Mouse (Mus musculus): ENCODE data around the gene Cln5.

Gene Cln5

DNA sequence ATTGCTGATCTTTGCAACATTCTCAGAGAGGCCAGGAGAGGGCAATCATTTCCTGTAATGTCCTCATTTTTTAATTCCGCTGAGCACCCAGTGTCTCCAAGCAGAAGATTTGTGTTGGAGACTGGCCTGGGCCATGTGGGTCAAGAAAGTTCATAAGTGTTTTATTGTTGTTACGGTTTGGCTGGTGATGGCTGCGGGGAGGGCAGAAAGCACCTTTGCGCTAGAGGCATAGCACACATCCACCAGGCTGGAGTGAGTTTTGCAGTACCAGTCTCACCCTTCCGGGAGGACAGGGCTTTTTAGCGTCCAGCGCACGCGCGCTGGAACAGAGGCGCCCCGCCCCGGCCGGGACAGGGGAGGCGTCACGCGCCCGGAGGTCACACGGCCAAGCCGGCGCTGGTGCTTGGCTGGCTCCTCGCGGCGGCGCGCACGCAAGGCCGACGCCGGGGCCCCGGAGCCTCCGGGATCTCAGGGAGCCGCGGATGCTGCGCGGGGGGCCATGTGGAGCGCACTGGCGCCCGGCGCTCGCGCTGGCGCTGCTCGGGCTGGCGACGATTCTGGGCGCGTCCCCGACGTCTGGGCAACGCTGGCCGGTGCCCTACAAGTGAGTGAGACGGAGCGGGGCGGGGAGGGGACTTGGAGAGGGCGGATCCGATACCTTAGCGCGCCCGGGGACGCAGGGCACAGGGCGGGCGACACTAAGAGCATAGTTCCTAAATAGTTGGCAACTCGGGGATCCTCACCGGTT is at the start of gene Cln5:
TSS of gene Cln5 (plus strand) at position 353 of the 748 bp plus-strand sequence.
- peak; percentile 89 to 91 for DNase-seq (ENCODE audit: low spot score in 2 of 2)

DNA sequence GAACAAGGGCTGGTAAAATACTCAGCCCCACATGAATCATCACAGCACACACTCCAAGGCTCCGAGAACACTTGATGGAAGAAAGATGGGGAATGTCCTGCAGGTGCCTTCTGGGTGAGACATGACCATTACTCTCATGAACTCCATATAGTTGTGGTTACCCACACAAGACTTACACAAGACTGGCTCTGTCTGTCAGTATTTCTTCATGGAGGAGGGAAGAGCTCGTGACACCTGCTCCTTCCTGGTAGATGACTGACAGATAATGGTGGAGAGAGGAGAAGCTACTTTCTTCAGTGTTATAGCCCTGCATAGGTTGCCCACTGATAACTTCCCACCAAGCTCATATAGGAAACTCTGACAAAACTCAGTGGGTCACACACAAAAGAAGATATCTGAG is 40.8 kb upstream of the Cln5 start:
- no peak for DNase-seq (ENCODE audit: low spot score in 2 of 2)

DNA sequence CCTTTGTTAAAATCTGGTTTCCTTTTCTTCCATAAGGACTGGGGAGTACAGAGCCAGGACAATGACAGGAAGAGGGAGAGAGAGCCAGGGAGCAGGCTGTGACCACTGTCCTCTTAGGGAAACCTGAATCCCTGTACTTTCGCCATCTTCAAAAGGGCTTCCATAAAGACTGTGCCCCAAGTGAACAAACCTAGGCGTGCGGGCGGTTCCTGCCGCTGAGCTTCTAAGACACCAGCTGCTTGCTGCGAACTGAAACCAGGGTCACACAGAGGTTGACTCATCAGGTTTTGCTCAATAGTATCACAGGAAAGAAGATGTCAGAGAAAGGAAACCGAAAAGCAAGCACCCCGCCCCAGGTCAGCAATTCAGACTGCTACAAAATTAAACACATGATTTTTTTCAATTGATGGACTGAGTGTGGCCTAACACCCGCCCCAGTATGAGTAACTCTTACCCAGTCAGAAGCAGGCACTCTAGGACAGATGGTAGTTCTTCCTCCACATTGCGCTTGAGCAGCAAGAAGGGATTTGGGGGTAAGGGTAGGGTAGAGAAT is 36.7 kb upstream of the Cln5 start:
- DNase-seq (ENCODE audit: low spot score in 2 of 2): no peak

DNA sequence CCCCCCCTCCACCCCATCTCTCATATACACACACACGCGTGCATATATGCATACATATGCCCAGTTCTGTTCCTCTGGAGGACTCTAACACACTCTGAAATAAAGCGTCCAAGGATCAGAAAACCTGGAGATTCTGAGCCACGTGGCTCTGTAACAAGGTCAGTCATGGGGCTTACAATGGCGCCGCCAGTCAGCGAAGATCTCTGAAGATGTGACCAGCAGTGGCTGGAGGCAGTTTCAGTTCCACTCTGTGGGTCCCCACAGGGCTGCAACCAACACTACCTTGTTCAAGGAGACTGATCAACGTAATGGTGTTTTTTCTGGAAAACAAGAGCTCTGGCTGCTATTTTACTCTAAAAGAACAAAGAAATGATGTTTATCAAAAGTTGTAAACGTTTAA is 35.9 kb upstream of the Cln5 start:
- DNase-seq (ENCODE audit: low spot score in 2 of 2): no peak

DNA sequence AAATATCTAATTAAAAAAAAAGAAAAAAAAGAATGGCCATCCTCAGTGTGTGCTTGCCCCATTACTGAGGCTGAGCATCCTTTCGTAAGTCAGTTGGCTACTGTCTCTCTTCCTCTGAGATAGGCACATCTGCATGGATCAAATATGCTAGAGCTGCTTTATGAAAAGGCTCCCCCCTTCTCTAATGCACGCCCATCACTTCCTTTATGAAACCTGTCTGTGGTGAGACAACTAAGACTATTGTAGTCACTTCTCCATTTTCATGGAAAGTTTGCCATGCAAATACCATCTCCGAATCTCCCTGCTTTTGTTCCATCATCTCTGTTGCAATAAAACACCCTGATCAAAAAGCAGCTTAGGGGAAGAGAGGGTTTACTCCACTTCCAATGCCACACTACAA is 33.0 kb upstream of the Cln5 start:
- no peak for DNase-seq (ENCODE audit: low spot score in 2 of 2)

DNA sequence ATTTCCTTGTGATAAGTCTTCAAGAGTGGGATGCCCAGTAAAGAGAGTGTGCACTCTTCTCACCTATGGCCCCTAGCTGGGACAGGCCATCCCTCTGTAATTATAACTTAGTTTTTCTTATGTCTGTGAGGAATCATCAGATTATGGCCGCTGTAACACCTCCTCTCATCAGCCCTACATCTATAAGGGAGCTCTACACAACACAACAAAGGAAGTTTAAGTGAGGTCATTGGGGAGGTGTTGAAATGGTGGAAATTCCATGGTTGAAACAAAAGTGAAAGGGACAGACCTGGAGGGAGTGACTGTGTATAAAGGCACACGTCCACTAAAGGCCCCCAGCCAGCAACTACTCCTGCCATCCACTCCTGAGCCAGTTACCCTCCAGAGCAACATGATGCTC is 23.3 kb upstream of the Cln5 start, which contains the start of gene Acod1:
TSS of gene Acod1 (plus strand) at position 301 of the 400 bp plus-strand sequence.
- DNase-seq (ENCODE audit: low spot score in 2 of 2): no peak

DNA sequence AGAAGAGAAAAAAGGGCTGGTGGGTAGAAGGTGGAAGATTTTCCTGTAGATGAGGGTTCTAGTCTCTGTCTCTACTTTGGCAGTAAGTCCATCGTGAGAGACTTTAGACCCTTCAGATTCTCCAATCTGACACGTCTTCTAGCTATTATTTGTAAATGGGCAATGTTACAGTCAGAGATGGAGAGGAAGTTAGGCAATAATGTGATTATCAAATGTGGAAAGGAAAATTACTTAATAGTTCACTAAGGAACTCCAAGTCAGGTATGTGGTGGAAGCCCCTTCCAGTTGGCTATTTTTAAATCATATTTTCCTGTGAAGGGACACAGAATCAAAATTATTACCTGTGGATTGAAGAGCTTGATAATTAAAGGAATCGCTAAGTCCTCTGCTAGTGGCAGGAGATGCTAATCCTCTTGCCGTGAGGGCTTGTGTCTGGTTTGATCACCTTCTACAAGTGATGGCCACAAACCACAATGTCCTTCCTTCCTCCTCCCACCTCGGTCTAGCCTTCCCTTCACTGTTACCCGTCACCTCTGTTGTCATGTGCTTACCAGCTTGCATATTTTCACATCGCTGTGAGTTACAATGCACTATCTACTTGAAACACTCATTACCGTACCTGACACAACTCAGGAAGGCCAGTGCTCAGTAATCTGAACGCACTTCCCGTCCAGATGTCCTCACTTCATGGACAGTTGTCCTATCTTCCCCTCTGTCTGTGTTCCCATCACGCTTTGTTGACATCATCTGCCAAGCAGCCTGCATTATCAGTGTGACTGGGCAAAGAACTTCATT is 21.5 kb upstream of the Cln5 start:
- no peak for DNase-seq (ENCODE audit: low spot score in 2 of 2)

DNA sequence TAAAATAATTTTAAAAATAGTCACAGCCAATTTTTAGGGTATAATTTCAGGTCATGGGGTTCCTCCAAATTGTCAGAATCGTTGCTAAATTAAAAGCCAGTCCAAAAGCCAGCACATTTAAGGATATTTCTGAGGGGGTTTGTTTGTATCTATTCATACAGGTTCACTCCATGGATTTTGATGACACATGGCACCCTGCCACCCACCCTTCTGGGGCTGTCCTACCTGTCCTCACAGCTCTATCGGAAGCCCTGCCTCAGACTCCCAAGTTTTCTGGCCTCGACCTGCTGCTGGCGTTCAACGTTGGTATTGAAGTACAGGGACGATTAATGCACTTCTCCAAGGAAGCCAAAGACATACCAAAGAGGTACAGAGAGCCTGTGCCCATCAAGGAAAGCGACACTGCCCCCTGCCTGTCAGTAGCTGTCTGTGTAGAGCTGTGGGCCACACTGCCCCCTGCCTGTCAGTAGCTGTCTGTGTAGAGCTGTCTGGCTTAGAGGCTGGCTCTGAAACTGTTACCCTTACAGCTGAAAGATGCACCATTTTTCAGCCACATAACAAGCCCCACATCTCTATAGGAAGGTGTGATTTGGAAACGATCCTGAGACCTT is 18.8 kb upstream of the Cln5 start:
- DNase-seq (ENCODE audit: low spot score in 2 of 2): peak; percentile 64 to 85

DNA sequence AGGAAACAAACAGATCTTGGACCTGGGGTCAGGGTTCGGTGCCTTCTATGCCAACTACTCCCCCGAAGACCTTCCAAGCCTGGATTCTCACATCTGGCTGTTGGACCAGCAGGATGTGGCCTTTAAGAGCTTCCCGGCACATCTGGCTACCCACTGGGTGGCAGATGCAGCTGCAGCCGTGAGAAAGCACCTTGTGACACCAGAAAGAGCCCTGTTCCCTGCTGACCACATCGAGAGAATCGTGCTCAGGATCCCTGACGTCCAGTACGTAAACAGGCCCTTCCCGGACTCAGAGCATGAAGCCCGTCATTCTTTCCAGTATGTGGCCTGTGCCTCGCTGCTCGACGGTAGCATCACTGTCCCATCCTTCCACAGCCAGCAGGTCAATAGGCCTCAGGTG is 15.3 kb upstream of the Cln5 start:
- no peak for DNase-seq (ENCODE audit: low spot score in 2 of 2)

DNA sequence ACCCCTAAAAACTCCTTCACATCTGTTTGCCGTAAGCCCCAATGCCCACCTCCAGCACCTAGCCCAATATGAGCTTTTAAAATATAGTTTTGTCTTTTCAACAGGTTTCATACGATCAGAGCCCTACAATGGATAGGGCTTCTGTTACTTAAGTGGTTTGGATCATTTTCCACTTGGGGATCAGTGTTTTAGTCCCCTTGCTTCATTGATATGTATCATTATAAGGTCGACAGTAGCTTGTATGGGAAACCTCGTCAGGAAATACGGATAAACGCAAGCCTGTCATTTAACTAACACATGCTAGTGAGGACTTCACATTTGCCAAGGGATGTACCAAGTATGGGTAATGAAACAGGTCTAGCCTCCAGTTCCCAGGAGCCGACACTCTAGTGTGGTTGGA is 13.4 kb upstream of the Cln5 start:
- no peak for DNase-seq (ENCODE audit: low spot score in 2 of 2)

DNA sequence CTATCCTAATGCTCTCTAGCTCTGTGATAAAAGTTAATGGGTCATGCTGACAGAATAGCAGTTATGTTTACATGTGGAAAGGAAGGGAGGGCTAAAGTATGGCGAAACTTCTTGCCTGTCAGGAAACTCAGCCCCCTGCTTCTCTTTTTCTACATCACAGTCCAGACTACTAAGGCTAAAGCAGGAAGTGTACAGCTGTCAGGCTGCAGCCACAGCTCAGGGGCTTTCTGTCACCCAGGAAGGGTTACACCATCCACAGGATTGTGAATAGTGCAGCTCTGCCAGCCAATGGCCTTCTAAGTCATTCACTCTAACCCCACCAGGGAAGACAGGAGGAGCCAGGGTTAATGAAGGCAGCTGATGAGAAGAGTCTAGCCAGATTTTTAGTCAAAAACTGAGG is 11.0 kb upstream of the Cln5 start:
- no peak for DNase-seq (ENCODE audit: low spot score in 2 of 2)

DNA sequence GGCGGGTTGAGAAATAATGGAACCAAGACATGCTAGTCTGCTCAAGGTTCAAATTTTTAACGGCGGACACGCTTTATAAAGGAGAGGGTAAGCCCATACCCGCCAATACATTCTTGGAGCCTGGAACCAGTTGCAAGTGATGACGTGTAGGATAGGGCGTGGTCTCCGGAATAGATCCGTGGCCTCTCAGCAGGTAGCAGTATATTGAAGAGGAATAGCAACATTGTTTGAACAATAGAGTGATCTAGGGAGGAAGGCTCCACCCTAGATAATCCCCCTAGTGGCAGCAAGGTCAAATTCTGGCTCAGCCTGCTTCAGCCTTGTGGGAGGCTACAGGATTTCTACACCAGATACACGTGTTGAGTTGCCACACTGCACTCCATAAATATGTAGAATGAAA is 10.5 kb upstream of the Cln5 start:
- no peak for DNase-seq (ENCODE audit: low spot score in 2 of 2)

DNA sequence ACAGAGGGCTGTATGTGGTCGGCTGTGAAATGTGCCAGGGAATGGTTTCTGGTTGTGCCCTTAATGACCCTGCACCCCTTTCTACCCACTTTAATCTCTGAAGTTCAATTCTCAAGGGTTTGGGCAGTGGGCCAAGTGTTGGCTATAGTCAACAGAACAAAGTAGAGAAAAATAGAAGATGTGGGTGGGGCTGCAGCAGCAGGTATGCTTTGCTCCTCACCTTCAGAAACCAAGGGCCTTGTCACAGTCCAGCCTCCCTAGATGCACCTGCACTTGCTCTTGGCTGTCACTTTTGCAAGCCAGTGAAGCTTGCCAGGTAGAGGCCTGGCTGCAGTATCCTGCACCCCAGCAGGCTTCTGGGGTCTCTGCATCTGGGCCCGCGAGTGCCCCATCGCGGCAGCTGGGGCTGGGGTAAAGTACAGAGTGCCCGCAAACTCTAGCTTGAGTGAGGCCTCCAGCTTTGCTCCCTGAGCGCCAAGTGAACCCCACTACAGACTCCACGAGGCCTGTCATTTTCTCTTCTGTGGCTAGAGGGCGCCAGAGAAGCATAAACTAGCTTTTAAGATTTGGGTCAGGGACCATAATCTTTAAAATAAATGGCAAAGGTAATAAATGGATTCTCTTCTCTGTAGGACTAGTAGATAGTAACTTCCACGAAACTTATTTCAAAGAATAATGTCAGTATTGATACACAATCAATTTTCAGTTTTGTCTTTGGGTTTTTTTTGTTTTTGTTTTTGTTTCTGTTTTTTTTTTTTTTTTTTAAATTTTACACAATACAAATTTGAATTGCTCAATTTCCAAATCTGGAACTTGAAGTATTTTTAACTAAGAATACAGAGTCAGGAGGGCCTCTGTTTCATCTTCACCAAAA is 4.5 kb upstream of the Cln5 start:
- peak; percentile 79 to 83 for DNase-seq (ENCODE audit: low spot score in 2 of 2)

DNA sequence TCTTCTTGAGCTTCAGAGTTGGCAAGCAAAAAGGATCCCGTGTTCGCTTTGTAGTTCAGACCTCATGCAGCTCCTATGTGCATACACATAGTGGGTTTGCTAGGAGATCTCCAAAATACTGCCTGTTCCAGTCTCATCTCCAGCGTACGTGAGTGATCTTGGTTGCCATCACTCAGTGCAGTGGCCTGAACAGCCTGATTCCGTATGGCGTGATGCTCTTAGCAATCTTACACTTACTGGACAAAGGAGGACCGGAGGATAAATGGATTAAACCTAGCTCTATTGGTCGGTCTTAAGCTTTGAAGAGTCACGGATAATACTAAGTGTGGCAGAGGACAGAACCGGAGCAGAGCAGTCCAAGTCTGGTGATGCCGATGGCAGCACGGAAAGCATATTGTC is 552 bp upstream of the Cln5 start:
- DNase-seq (ENCODE audit: low spot score in 2 of 2): no peak

DNA sequence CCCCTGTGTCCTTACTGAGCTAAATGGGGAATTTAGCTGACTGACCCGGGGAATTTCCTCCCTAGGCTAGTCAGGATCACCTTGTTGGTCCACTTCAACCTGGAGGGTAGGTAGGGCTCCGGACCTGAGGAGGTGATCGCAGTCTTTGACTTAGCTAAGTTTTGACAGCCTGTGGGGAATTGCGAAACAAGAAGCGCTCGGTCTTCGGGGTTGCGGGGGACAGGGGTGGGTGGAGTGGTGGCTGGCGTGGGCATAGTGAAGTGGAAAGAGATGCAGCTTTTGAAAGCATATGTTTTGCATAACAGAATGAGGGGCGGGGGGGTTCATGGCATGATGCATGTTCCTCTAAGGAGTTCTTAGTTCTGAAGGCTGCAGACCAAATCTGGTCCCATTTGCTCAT is 774 bp downstream of the Cln5 start:
- DNase-seq (ENCODE audit: low spot score in 2 of 2): peak in 1 of 2 experiments; percentile 26

DNA sequence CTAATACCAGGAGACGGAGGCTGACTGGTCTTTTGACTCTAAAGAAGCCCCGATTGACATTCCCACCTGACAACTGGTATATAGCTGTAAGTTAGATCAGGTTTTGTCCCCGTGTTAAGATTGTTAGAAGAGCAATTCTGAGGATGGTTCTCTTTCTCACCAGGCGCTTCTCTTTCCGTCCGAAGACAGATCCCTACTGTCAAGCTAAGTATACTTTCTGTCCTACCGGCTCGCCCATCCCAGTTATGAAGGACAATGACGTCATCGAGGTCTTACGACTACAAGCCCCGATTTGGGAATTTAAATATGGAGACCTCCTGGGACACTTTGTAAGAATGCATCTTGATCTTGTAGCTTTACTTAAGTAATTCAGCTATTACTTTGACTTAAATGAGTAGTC is 1.5 kb downstream of the Cln5 start:
- no peak for DNase-seq (ENCODE audit: low spot score in 2 of 2)

DNA sequence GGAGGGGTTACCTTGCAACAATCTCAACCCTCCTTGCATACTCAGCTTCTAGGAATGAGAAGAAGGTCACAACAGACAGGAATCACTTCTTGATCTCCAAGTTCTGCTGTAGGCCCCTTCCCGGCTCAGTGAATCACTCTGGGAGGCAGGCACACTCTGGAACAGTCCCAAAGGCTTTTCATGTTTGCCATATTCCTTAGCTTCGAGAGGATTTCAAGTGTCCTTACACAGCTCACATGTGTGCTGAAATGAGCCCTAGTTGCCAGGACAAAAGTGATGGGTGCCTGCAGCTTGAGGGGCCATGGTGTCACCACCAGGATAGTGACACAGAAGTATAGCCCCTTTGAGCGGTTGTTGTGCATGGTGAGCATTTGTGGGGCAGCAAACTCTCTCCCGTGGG is 2.7 kb downstream of the Cln5 start:
- no peak for DNase-seq (ENCODE audit: low spot score in 2 of 2)

DNA sequence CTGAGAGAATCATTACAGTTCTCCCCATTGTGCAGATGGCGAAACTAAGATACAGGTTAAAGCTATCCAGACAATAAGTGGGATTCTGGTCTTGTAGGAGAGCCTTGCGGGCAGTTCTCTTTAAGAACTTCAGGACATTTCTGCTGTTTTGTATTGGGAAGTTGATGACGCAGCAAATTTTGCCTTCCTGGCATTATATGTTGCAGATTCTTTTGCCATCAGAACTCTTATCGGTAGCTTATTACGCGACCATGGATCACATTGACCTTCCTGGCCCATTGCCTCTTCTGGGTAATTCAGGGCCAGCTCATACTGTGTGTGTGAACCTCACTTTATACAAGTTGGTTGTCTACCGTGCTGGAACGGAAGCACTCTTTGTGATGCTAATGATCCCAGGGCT is 3.8 kb downstream of the Cln5 start:
- DNase-seq (ENCODE audit: low spot score in 2 of 2): no peak

DNA sequence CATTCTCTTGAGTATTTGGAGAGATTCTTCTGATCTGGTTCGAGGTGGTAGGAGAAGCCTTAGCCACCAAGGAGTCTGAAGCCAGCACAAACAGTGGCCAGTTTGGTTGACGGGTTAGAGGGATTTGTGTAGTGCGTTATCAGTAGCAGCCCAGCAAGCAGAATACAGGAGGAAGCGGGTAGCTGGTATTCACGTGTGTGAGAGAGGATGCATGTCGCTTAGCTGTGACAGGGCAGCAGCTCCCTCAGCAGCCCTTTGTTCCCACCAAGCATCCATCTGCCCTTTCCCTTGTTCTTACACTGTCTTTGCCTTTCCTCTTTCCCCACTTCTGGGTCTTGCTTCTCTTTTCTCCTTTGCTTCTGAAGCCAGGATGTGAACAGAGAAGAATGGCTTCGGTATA is 5.2 kb downstream of the Cln5 start:
- no peak for DNase-seq (ENCODE audit: low spot score in 2 of 2)

DNA sequence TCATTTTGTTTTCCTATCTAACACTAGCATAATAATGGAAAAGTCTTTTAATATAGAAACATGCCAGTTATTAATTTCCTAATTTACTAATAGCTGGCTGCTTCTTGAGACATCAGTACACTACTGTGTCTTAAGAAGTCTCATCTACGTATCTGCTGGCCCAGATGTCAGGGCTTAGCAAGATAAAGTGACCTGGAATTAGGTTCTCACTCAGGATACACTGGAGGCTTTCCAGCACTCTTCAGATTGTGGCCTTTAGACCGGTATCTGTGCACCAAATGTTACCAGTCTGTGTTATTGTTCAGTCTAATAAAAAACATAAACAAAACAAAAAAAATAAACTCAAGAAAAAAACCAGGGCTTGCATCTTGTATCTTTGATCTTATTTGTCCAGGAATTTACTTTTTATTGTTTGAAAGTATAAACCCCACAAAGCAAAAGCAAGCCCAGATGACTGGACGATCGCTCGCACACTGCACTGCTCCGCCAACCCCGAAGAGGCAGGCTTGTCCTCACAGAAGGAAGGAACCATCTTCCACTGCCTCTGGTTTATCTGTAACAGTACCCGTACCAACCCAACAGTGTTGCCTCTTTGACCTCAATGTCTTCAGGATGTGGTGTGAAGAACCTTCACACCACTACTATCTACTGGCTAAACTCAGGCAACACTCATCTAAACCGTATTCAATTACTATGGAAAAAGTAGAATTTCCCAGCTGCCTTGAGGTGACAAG is 7.4 kb downstream of the Cln5 start:
- no peak for DNase-seq (ENCODE audit: low spot score in 2 of 2)

All from frontal cortex, postnatal 36 days (tissue).